Mouse (Mus musculus) large intestine, adult 2 months (tissue): Measurements from ENCODE around the gene Arhgap19. TPM values are rescaled to one million over a fixed set of nuclear protein-coding genes. Genes with fewer than 3 reads are reported as not detected.

Source experiments
- DNase-seq: peaks from one replicate; pipeline ENCODE4 v3.0.0-alpha.2; 2012; ENCODE audit warnings: low read depth, low spot score
- WGBS: fragments of 180-500 bp; shearing (Covaris S2); methylation state at CpG from one replicate; pipeline ENCODE4 v1.1.7; 2018; 5-methylcytosine and 5-hydroxymethylcytosine counted together
- polyA plus RNA-seq: library from polyadenylated mRNA; depleted of rRNA; stranded (reverse); fragments of >200 nt; gene quantifications from 2 replicates; pipeline ENCODE4 v1.2.3, GENCODE M21; 2012; rRNA removed

Gene Arhgap19
- polyA plus RNA-seq, 1 experiment: 4.4 TPM

GRCm38 (mm10) chr19:41759270-41759669 lies 42.6 kb downstream of the Arhgap19 start:
- WGBS: 83% methylated on average over 5 of the region's 5 CpGs
- DNase-seq: no peak

DNA sequence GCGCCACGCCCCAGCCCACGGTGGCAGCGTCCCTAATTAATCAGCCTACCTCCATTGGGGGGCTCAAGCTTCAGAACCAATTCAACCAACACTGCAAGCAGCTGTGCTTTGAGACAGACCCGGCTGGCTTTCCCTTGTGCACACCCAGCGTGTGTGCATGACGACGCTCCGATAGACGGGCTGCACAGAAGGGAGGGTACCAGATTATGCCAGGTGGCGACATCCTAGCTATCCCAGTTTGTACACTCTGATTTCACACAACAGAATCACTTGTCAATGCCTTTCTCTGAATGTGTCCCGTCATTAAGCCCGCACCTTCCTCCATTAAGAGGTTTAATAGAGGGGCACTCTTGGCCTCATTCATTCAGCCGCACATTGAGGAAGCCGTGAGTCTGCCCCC lies 47.1 kb downstream of the Arhgap19 start:
- WGBS: 78% methylated on average over 15 of the region's 15 CpGs
- no peak for DNase-seq

DNA sequence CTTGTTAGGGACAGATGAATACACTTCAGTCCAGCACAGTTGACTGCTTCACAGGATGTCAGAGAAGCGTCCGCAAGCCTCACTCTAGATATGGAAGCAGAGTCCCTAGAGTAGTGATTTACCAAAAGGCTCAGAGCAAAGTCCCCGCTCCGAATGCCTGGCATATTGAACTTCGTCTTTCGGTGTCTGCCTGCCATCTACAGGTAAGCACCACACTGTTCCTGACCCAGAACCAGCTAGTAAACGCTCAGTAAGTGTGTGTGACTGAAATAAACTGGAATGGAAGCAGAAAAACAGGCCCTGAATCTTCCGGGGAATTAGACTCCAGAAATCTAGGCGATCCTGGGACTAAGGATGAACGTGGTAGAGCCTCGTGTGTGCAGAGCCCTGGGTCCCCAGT lies 49.9 kb downstream of the Arhgap19 start:
- DNase-seq: no peak
- 79% methylated on average over 11 of the region's 11 CpGs for WGBS

DNA sequence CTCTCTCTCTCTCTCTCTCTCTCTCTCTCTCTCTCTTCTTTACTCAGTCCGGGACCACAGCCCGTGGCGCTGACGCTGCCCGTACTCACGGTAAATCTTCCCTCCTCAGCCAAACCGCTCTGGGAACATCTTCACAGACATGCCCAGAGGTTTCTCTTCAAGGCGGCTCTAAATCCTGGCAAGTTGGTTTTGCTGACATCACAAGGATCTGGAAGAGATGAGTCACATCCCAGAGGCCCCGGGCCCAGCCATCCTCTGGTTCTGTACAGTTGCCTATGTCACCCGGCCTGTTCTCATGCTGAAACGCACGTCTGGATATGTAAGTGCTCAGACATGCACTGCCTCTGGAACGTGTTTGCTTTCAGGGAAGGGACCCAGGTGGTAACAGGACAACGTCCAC lies 54.4 kb downstream of the Arhgap19 start:
- DNase-seq: no peak
- WGBS: 84% methylated on average over 14 of the region's 14 CpGs

GRCm38 (mm10) chr19:41745941-41746557 lies 55.8 kb downstream of the Arhgap19 start:
- no peak for DNase-seq
- 47% methylated on average over 15 of the region's 15 CpGs for WGBS

GRCm38 (mm10) chr19:41743396-41743795 lies 58.5 kb downstream of the Arhgap19 start, which contains the start of gene Slit1:
TSS of gene Slit1 (minus strand) at chr19:41743665.
- no peak for DNase-seq
- WGBS: 2% methylated on average over 43 of the region's 44 CpGs

- 25% methylated on average over 4 of the region's 4 CpGs for WGBS
- DNase-seq: no peak
These were observed 63.0 kb downstream of the Arhgap19 start for GRCm38 (mm10) chr19:41738896-41739295.

- WGBS: 16% methylated on average over 14 of the region's 14 CpGs
- no peak for DNase-seq
These were observed 63.4 kb downstream of the Arhgap19 start for GRCm38 (mm10) chr19:41738429-41738805.

DNA sequence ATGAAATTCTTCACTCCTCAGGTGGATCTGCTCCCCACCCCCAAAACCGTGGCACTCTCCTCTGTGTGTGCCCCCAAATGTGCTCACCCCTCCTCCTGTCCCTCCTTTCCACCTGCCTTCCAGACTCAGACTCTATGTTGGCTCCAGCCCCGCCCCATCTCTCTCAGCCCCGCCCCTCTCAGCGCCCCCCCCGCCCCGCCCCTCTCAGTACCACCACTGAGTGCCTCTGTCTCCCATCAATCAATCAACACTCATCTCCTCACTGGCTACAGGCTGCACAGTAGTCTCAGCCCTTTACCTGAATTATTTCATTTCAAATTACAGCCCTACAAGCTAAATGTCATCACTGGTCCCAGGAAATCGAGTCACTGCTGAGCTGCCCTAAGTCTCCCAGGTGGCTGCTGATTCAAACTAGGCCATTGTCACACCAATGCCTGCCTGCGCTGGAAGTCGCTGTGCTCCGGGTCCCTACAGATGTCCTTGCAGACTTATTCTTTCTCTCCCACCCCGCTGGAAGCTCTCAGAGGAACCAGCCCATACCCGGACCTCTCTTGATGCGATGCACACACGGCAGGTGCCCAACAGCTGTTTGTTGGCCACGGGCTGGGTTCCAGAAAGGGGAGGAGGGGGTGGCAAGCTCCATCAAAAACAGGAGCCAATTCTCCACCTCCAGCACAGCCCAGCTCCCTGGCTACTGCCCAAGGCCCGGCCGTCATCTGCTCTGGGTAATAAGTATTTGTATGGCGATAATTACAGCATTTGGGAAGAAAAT lies 64.0 kb downstream of the Arhgap19 start:
- WGBS: 4% methylated on average over 18 of the region's 18 CpGs

GRCm38 (mm10) chr19:41734685-41735084 lies 67.2 kb downstream of the Arhgap19 start:
- DNase-seq: no peak
- 20% methylated on average over 10 of the region's 10 CpGs for WGBS

More for the DNA sequence above, 64.0 kb downstream of the Arhgap19 start:
- no peak for DNase-seq

- 40% methylated on average over 2 of the region's 2 CpGs for WGBS
- no peak for DNase-seq
These were observed 76.4 kb downstream of the Arhgap19 start for GRCm38 (mm10) chr19:41725491-41725890.

GRCm38 (mm10) chr19:41724831-41725470 lies 76.9 kb downstream of the Arhgap19 start:
- 36% methylated on average over 9 of the region's 9 CpGs for WGBS
- DNase-seq: no peak

DNA sequence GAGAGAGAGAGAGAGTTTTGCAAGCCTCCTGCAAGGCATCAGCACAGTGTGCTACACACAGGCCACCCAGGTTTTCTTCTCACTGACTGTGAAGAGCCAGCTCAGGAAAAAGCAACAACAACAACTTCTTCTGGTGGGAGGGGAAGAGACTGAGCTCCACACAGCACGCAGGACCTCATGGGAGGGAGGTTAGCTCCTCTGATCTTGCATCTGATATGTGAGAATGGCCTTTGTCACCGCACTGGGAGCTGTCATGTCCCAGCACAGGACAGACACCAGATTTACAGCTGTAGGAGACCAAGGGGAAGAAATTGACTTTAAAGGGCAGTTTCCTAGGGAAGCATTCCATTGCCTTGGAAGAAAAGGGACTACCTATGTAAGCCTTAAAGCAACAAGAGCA lies 78.5 kb downstream of the Arhgap19 start:
- WGBS: 25% methylated on average over 2 of the region's 2 CpGs
- no peak for DNase-seq

DNA sequence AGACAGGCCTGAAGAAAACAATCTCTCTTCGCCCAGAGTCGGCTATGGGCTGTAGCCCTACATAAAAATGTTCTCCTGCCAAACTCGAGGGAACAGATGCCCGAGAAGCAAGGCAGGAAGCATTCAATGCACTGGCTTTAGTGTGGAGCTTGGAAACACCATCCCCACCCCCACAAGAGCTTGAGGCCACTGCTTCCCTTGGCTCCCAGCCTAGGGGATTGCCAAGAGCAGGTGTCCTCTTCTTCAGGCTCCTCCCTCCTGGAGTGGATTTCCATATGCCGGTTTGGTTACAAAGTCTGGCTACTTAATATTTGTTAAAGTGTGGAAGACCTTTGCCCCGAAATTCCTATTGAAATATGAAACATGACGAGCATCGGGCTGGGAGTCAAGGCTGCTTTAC lies 82.4 kb downstream of the Arhgap19 start:
- 51% methylated on average over 8 of the region's 8 CpGs for WGBS
- no peak for DNase-seq

Other genes starting within 250 kb of the Arhgap19 start
- 1.0 and 1.9 TPM in 2 replicates for gene Gm340, start 219.7 kb downstream of the Arhgap19 start, polyA plus RNA-seq
- gene Slit1, start 58.4 kb downstream of the Arhgap19 start, polyA plus RNA-seq: 0.30 and 0.44 TPM in 2 replicates
- 7.1 and 12.3 TPM in 2 replicates for gene Frat1, start 27.9 kb upstream of the Arhgap19 start, polyA plus RNA-seq
- gene Frat2, start 46.1 kb upstream of the Arhgap19 start, polyA plus RNA-seq: 10.4 and 21.6 TPM in 2 replicates
- 5.2 and 7.4 TPM in 2 replicates for gene Rrp12, start 94.1 kb upstream of the Arhgap19 start, polyA plus RNA-seq
- 211 and 297 TPM in 2 replicates for gene Pgam1, start 109.9 kb upstream of the Arhgap19 start, polyA plus RNA-seq
- gene Exosc1, start 131.4 kb upstream of the Arhgap19 start, polyA plus RNA-seq: 10.4 and 11.5 TPM in 2 replicates
- gene Zdhhc16, start 131.4 kb upstream of the Arhgap19 start, polyA plus RNA-seq: 45.3 and 63.1 TPM in 2 replicates
- 32.7 and 50.2 TPM in 2 replicates for gene Mms19, start 179.1 kb upstream of the Arhgap19 start, polyA plus RNA-seq
- 11.1 and 11.3 TPM in 2 replicates for gene Ubtd1, start 179.7 kb upstream of the Arhgap19 start, polyA plus RNA-seq
- gene Ankrd2, start 234.0 kb upstream of the Arhgap19 start, polyA plus RNA-seq: not detected in 2 replicates
- gene Hoga1, start 243.6 kb upstream of the Arhgap19 start, polyA plus RNA-seq: 0.57 and 1.4 TPM in 2 replicates